Mouse (Mus musculus) liver, adult 2 months (tissue): ENCODE data around the gene Ssbp1. TPM values are rescaled to one million over a fixed set of nuclear protein-coding genes. Genes with fewer than 3 reads are reported as not detected.

ENCODE experiments used
- DNase-seq: peaks from one replicate; pipeline ENCODE4 v3.0.0-alpha.2; 2011; ENCODE audit warnings: low read depth, low spot score; ENCODE audit errors: extremely low read depth
- H3K27ac ChIP-seq: fragments of 200-500 bp; replicated peaks from 2 replicates; pipeline ENCODE4 v1.5.1; 2012; ENCODE audit warnings: low read depth, mild to moderate bottlenecking, control low read depth, inconsistent platforms, low read length; ENCODE audit not compliant: insufficient read depth
- H3K27me3 ChIP-seq: fragments of 200-500 bp; 2 replicates; pipeline ENCODE4 v1.6.1; 2012; ENCODE audit warnings: mild to moderate bottlenecking, moderate library complexity, low read length, inconsistent platforms; ENCODE audit not compliant: control insufficient read depth, insufficient read depth
- H3K36me3 ChIP-seq: fragments of 200-500 bp; 2 replicates; pipeline ENCODE4 v1.6.1; 2012; ENCODE audit warnings: low read length, inconsistent platforms; ENCODE audit not compliant: control insufficient read depth, insufficient read depth
- H3K4me1 ChIP-seq: fragments of 200-500 bp; 2 replicates; pipeline ENCODE4 v1.6.1; 2011; ENCODE audit warnings: low read length; ENCODE audit not compliant: control insufficient read depth, insufficient read depth
- H3K4me3 ChIP-seq: fragments of 200-500 bp; 2 replicates; pipeline ENCODE4 v1.5.1; 2011; ENCODE audit warnings: low read depth, mild to moderate bottlenecking, control low read depth, low read length, moderate library complexity; ENCODE audit not compliant: insufficient read depth
- H3K79me2 ChIP-seq: fragments of 200-500 bp; 2 replicates; pipeline ENCODE4 v1.6.1; 2012; ENCODE audit warnings: inconsistent platforms, mild to moderate bottlenecking, low read length, moderate library complexity; ENCODE audit not compliant: control insufficient read depth, insufficient read depth
- H3K9ac ChIP-seq: fragments of 200-500 bp; 2 replicates; pipeline ENCODE4 v1.6.1; 2012; ENCODE audit warnings: low read depth, mild to moderate bottlenecking, control low read depth, inconsistent platforms, low read length
- CTCF ChIP-seq: fragments of 200-500 bp; IDR thresholded peaks from 2 replicates; pipeline ENCODE4 v1.5.1; 2011; ENCODE audit warnings: low read depth, low read length, control low read depth
- POLR2A ChIP-seq: fragments of 200-500 bp; IDR thresholded peaks from 2 replicates; pipeline ENCODE4 v1.6.1; 2011; ENCODE audit warnings: low read length, control low read depth; ENCODE audit not compliant: insufficient read depth; ENCODE audit errors: extremely low read depth
- WGBS: fragments of 180-500 bp; shearing (Covaris S2); methylation state at CpG from one replicate; pipeline ENCODE4 v1.1.7; 2018; 5-methylcytosine and 5-hydroxymethylcytosine counted together
- polyA plus RNA-seq: library from polyadenylated mRNA; depleted of rRNA; stranded (reverse); fragments of >200 nt; gene quantifications from 2 replicates; pipeline ENCODE4 v1.2.3, GENCODE M21; 2012
- total RNA-seq: library from RNA; depleted of rRNA; stranded (reverse); fragments of >200 nt; gene quantifications from 2 replicates; pipeline ENCODE4 v1.2.3, GENCODE M21; 2014

Gene Ssbp1
- total and polyA plus RNA-seq, 2 experiments = 8.1 to 29.0 TPM

GRCm38 (mm10) chr6:40435151-40436046, 35.8 kb upstream of the Ssbp1 start:
- Histone ChIP-seq H3K4me3 (peak overlapping the region; percentile 92), H3K79me2 (no peaks in the 10 kb centered on the region; the same call in 1 of the 2 replicates), H3K27ac (no peak overlapping the region), H3K27me3 (no peaks in the 10 kb centered on the region), H3K9ac (peak overlapping the region; percentile 91), H3K36me3 (no peaks in the 10 kb centered on the region), H3K4me1 (peaks cover 5% of the 10 kb centered on the region)
- TF ChIP-seq CTCF (no peak), POLR2A (no peak)
- under 1% methylated on average over 72 of the region's 72 CpGs for WGBS
- no peak for DNase-seq

- H3K4me3 ChIP-seq = peak within 1 kb of the TSS; percentile 92
- H3K27ac ChIP-seq = no peak within 1 kb of the TSS
- 0 out of 2 replicates have a peak, but pooled peaks have one; percentile 38 for TF ChIP-seq POLR2A
- no peak for TF ChIP-seq CTCF
- DNase-seq = peak; percentile 59
- H3K4me1 ChIP-seq = peaks cover 3% of the 10 kb centered on the region
- no peaks in the 10 kb centered on the region; the same call in 1 of the 2 replicates for H3K79me2 ChIP-seq
- H3K36me3 ChIP-seq = no peaks in the 10 kb centered on the region
- under 1% methylated on average over 38 of the region's 38 CpGs for WGBS
- peak within 1 kb of the TSS; percentile 91 for H3K9ac ChIP-seq
- no peaks in the 10 kb centered on the region for H3K27me3 ChIP-seq
These were observed 35.1 kb upstream of the Ssbp1 start, which contains the start of gene E330009J07Rik for GRCm38 (mm10) chr6:40436047-40436483. Gene E330009J07Rik (minus strand): TSS chr6:40436135.

GRCm38 (mm10) chr6:40438936-40439335, 32.2 kb upstream of the Ssbp1 start, which contains the start of gene Wee2:
Gene Wee2 (plus strand): TSS chr6:40439088.
- TF ChIP-seq POLR2A (no peak), CTCF (no peak)
- Histone ChIP-seq H3K9ac (no peak within 1 kb of the TSS), H3K27ac (no peak within 1 kb of the TSS), H3K79me2 (no peaks in the 10 kb centered on the region; the same call in 1 of the 2 replicates), H3K27me3 (0 out of 2 replicates have a peak, but pooled peaks cover 5% of the 10 kb centered on the region), H3K4me3 (no peak within 1 kb of the TSS), H3K4me1 (no peaks in the 10 kb centered on the region), H3K36me3 (no peaks in the 10 kb centered on the region)
- DNase-seq = no peak
- 72% methylated on average over 5 of the region's 5 CpGs for WGBS

GRCm38 (mm10) chr6:40439731-40440130, 31.4 kb upstream of the Ssbp1 start:
- no peak for DNase-seq
- Histone ChIP-seq H3K9ac (no peak overlapping the region), H3K36me3 (no peaks in the 10 kb centered on the region), H3K4me1 (no peaks in the 10 kb centered on the region), H3K27ac (no peak overlapping the region), H3K79me2 (no peaks in the 10 kb centered on the region; the same call in 1 of the 2 replicates), H3K4me3 (no peak overlapping the region), H3K27me3 (0 out of 2 replicates have a peak, but pooled peaks cover 5% of the 10 kb centered on the region)
- TF ChIP-seq POLR2A (no peak), CTCF (no peak)
- 49% methylated on average over 12 of the region's 12 CpGs for WGBS

- Histone ChIP-seq H3K27me3 (0 out of 2 replicates have a peak, but pooled peaks cover 5% of the 10 kb centered on the region), H3K36me3 (no peaks in the 10 kb centered on the region), H3K9ac (no peak overlapping the region), H3K4me3 (no peak overlapping the region), H3K79me2 (no peaks in the 10 kb centered on the region), H3K4me1 (no peaks in the 10 kb centered on the region), H3K27ac (no peak overlapping the region)
- DNase-seq = no peak
- 65% methylated on average over 3 of the region's 3 CpGs for WGBS
- TF ChIP-seq CTCF (no peak), POLR2A (no peak)
These were observed 29.9 kb upstream of the Ssbp1 start for GRCm38 (mm10) chr6:40441276-40441675.
